Mouse (Mus musculus) monocyte, adult 59 days (primary cell): ENCODE measurements around the gene Ssbp3. TPM values are rescaled to one million over a fixed set of nuclear protein-coding genes. Genes with fewer than 3 reads are reported as not detected.

Experiments used
- total RNA-seq, 2 experiments: library from RNA; stranded (reverse); gene quantifications; one replicate each; pipeline ENCODE4 v1.2.4; 2023

Gene Ssbp3
- total RNA-seq: 10 to 100 TPM; 33.2 to 34.4 TPM

DNA sequence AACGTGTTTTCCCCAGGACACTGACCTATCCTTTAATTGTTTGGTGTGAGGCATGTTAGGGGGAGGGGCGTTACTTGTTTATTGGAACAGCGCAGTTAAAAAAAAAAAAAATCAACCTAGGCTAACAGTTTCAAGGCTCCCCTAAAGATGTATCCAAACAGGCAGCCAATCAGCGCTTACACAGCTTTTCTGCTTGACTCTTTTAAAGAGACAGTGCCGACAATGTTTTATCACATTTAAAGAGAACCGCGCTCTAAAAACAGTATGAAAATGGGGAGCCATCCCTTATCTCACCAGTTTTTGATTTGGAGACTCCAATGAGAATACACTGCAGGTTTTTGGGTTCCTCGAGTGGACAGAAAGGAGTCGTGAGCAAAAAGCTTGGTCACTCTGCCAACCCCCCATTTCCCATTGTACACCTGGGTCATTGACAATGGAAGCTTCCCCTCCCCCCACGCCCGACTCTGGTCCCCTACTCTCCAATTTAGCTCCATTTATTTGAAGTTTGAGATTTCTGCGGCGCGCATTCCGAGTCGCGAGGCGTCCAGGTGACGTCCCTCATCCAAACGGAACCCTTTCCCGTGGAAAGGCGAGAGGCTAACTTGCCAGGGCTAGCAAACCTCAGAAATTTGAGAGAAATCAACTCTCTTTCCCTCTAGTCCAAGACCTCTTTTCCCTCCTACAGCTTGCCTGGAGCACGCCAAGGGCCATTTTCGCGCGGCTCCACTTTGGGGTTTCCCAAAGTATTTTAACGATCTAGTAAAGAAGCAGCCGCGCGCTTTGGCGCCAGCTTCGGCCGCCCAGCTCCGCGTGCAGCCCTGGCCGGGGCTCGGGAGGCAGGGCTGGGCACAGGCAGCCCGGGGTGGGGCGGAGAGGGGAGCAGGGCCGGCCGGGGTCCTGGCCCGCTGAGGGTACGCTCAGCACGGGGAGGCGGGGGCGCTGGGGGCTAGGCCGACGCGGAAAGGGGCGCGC lies at the start of gene Ssbp3:
Ssbp3 (plus strand) TSS at position 501 of the 972 bp plus-strand sequence.

GRCm38 (mm10) chr4:107066252-107067124 lies 156.0 kb downstream of the Ssbp3 start, which contains the start of the genes Mrpl37 and Cyb5rl:
Mrpl37 (minus strand) TSS chr4:107066868.
Cyb5rl (plus strand) TSS chr4:107066988.

GRCm38 (mm10) chr4:107096841-107097373 lies 186.4 kb downstream of the Ssbp3 start, which contains the start of gene Cdcp2:
Cdcp2 (plus strand) TSS chr4:107096891.

Other genes starting within 250 kb of the Ssbp3 start
- 10 to 100 TPM; 22.7 to 26.6 TPM for gene Ttc4, start 231.8 kb upstream of the Ssbp3 start, total RNA-seq
- under 1 TPM; 0.36 to 0.50 TPM for gene Mroh7, start 179.8 kb upstream of the Ssbp3 start, total RNA-seq
- gene Fam151a, start 176.8 kb upstream of the Ssbp3 start, total RNA-seq: not detected
- 10 to 100 TPM; 22.6 to 23.0 TPM for gene Acot11, start 105.7 kb upstream of the Ssbp3 start, total RNA-seq
- 10 to 100 TPM; 37.5 to 40.3 TPM for gene Mrpl37, start 156.2 kb downstream of the Ssbp3 start, total RNA-seq
- 1 to 10 TPM; 6.3 to 6.4 TPM for gene Cyb5rl, start 156.3 kb downstream of the Ssbp3 start, total RNA-seq
- not detected for gene Cdcp2, start 186.2 kb downstream of the Ssbp3 start, total RNA-seq